In genomic region chr2:154538310-154538709, GRCm38 (mm10) we compare ENCODE assay signal across 10 mouse cellular contexts. TPM values are rescaled to one million over a fixed set of nuclear protein-coding genes. Genes with fewer than 3 reads are reported as not detected.
DNase-seq lines count a peak whose midpoint lies in the region; ATAC-seq and TF ChIP-seq lines count a peak whose summit lies in the region.
"Had no signal": no experiment of that assay in that cellular context is flagged by ENCODE, and none has a peak within 500 bp of the region (broad histone marks: within the 10 kb centered on the region; RNA-seq: fewer than 3 reads in every experiment).

No protein-coding gene starts in this region.

- DNase-seq in cerebellum, adult 2 months, result peak; percentile 48 to 78
- no peak for DNase-seq in cerebellum, adult 11 months
- peak; percentile 62 to 65 for DNase-seq in layer of hippocampus, adult 8-10 months (ENCODE audit: low spot score in 2 of 2)
- DNase-seq in layer of hippocampus, postnatal 10 days (ENCODE audit: low spot score in 2 of 2), result no peak
- peak; percentile 84 for DNase-seq in MN1 (ENCODE audit: low spot score)
- peak; percentile 31 for DNase-seq in heart, postnatal 25 days (ENCODE audit: low spot score)
- no peak for DNase-seq in ovary, postnatal 10 days (ENCODE audit: low spot score)
- DNase-seq: kidney, adult 9 months had no signal

- H3K27ac ChIP-seq in cerebellum, adult 2 months (ENCODE audit: insufficient read depth, low read length), result no peak overlapping the region
- H3K27ac ChIP-seq: liver, embryonic 14.5 days had no signal

- no peak for TF ChIP-seq POLR2A in cerebellum, adult 2 months (IDR thresholded peaks at IDR 0.05; ENCODE audit: borderline replicate concordance, insufficient read depth, low read length)

- no peak for TF ChIP-seq CTCF in cerebellum, adult 2 months (IDR thresholded peaks at IDR 0.05; ENCODE audit: borderline replicate concordance, insufficient read depth, low read depth, low read length)

- peaks cover 12% of the 10 kb centered on the region for H3K4me1 ChIP-seq in cerebellum, adult 2 months (ENCODE audit: control insufficient read depth, insufficient read depth, low read length)

- H3K27me3 ChIP-seq in cerebellum, adult 2 months (ENCODE audit: control insufficient read depth, insufficient read depth, low read length), result no peaks in the 10 kb centered on the region

- H3K4me3 ChIP-seq in cerebellum, adult 2 months (replicated peaks; ENCODE audit: insufficient read depth, low read depth, low read length), result no peak overlapping the region

- WGBS in cerebellum, adult 2 months, result 5% methylated on average over 2 of the region's 2 CpGs

- intact Hi-C loops in heart, postnatal 25 days (cut with DNase I), result no loop called here

- ATAC-seq in inflammation-experienced regulatory T-cells, adult 6 months, result no peak

RNA-seq across cellular contexts. Expression of gene 1700003F12Rik, which starts 8.6 kb away (rescaled TPM):
- 1.1 and 1.4 TPM in 2 replicates for polyA plus RNA-seq in cerebellum, adult 2 months (2012; rRNA removed)
- 1 to 10 TPM in 2 of 4 experiments, under 1 TPM in 2; 0.64 to 2.0 (median 0.87) TPM for total RNA-seq in layer of hippocampus, adult 8-10 months (2022)
- total RNA-seq in layer of hippocampus, postnatal 10 days (2021), result 1 to 10 TPM in 1 of 2 experiments, under 1 TPM in 1; 0.67 to 2.0 TPM
- total RNA-seq in heart, postnatal 25 days (2021), result not detected
- polyA plus RNA-seq in inflammation-experienced regulatory T-cells, adult 6 months (2017; shearing (Covaris generic)), result not detected

RNA-seq across cellular contexts. Expression of gene Actl10, which starts 13.3 kb away (rescaled TPM):
- polyA plus RNA-seq in cerebellum, adult 2 months (2012; rRNA removed), result 0.07 and 0.10 TPM in 2 replicates
- under 1 TPM in 1 of 4 experiments, not detected in 3; 0.40 TPM for total RNA-seq in layer of hippocampus, adult 8-10 months (2022)
- not detected for total RNA-seq in layer of hippocampus, postnatal 10 days (2021)
- not detected for total RNA-seq in heart, postnatal 25 days (2021)
- not detected for polyA plus RNA-seq in inflammation-experienced regulatory T-cells, adult 6 months (2017; shearing (Covaris generic))
- polyA plus RNA-seq: liver, embryonic 14.5 days had no signal

RNA-seq across cellular contexts. Expression of gene Necab3, which starts 20.4 kb away (rescaled TPM):
- polyA plus RNA-seq in cerebellum, adult 2 months (2012; rRNA removed), result 64.1 and 77.2 TPM in 2 replicates
- 10 to 100 TPM; 29.2 to 33.2 (median 30.4) TPM for total RNA-seq in layer of hippocampus, adult 8-10 months (2022)
- total RNA-seq in layer of hippocampus, postnatal 10 days (2021), result 10 to 100 TPM; 29.8 to 33.0 TPM
- under 1 TPM; 0.36 to 0.39 TPM for total RNA-seq in heart, postnatal 25 days (2021)
- 1 to 10 TPM in 2 of 3 experiments, not detected in 1; 1.1 TPM for polyA plus RNA-seq in inflammation-experienced regulatory T-cells, adult 6 months (2017; shearing (Covaris generic))

RNA-seq across cellular contexts. Expression of gene E2f1, which starts 31.4 kb away (rescaled TPM):
- 4.1 and 5.0 TPM in 2 replicates for polyA plus RNA-seq in cerebellum, adult 2 months (2012; rRNA removed)
- total RNA-seq in layer of hippocampus, adult 8-10 months (2022), result 1 to 10 TPM; 3.5 to 5.1 (median 4.5) TPM
- total RNA-seq in layer of hippocampus, postnatal 10 days (2021), result 10 to 100 TPM in 1 of 2 experiments, 1 to 10 TPM in 1; 8.8 to 10.5 TPM
- total RNA-seq in heart, postnatal 25 days (2021), result 1 to 10 TPM; 1.1 to 1.2 TPM
- 1 to 10 TPM; 1.3 to 2.6 (median 1.5) TPM for polyA plus RNA-seq in inflammation-experienced regulatory T-cells, adult 6 months (2017; shearing (Covaris generic))

Comparison
In these comparisons a context has a peak if more than half of its experiments do, and no peak if none do; other contexts are left out.
1. DNase-seq: peak in cerebellum, adult 2 months (2 of 2), layer of hippocampus, adult 8-10 months (2 of 2), MN1 (single experiment) and heart, postnatal 25 days (single experiment); none in cerebellum, adult 11 months (single experiment), layer of hippocampus, postnatal 10 days (0 of 2) and ovary, postnatal 10 days (single experiment).
2. RNA of gene Necab3, which starts 20.4 kb away (total RNA-seq): 29.8 to 33.0 TPM in layer of hippocampus, postnatal 10 days and 29.2 to 33.2 TPM in layer of hippocampus, adult 8-10 months; 0.36 to 0.39 TPM in heart, postnatal 25 days; every median in the first group is over 10 times any median in the second.